Mouse (Mus musculus) C2C12 (cell line): ENCODE results near the gene Phf20. TPM values are rescaled to one million over a fixed set of nuclear protein-coding genes. Genes with fewer than 3 reads are reported as not detected.
A peak's percentile ranks its signal among the peaks of the same experiment; 100 is the strongest.

Experiments
- H3K27me3 ChIP-seq: one replicate; pipeline ENCODE4 v1.6.1; 2011; ENCODE audit not compliant: control insufficient read depth, insufficient read depth, insufficient read length
- H3K36me3 ChIP-seq: one replicate; pipeline ENCODE4 v1.6.1; 2011; ENCODE audit not compliant: control insufficient read depth, insufficient read depth
- H3K4me3 ChIP-seq: one replicate; pipeline ENCODE4 v1.5.1; 2011; ENCODE audit warnings: mild to moderate bottlenecking, control low read depth; ENCODE audit not compliant: poor library complexity, insufficient read depth, severe bottlenecking
- H3K79me2 ChIP-seq: one replicate; pipeline ENCODE4 v1.6.1; 2011; ENCODE audit not compliant: control insufficient read depth, insufficient read depth
- H3K79me3 ChIP-seq: one replicate; pipeline ENCODE4 v1.6.1; 2011; ENCODE audit warnings: low read depth, control low read depth
- H3ac ChIP-seq: one replicate; pipeline ENCODE3; 2011; ENCODE audit warnings: low read depth; ENCODE audit not compliant: control insufficient read depth, insufficient read length
- CEBPB ChIP-seq: IDR thresholded peaks from one replicate; pipeline ENCODE4 v1.6.1; 2011; ENCODE audit warnings: low read depth, mild to moderate bottlenecking, control low read depth, moderate library complexity
- CTCF ChIP-seq: IDR thresholded peaks from one replicate; pipeline ENCODE4 v1.5.1; 2011; ENCODE audit not compliant: control insufficient read depth, insufficient read depth, insufficient read length
- FOSL1 ChIP-seq: IDR thresholded peaks from one replicate; pipeline ENCODE4 v1.8.0; 2011; ENCODE audit warnings: mild to moderate bottlenecking, low read length; ENCODE audit not compliant: poor library complexity, insufficient read depth, severe bottlenecking
- MAX ChIP-seq: IDR thresholded peaks from one replicate; pipeline ENCODE4 v1.6.1; 2011; ENCODE audit warnings: mild to moderate bottlenecking, control low read depth
- MYOD1 ChIP-seq: IDR thresholded peaks from one replicate; pipeline ENCODE4 v1.6.1; 2011; ENCODE audit warnings: low read depth; ENCODE audit not compliant: control insufficient read depth, insufficient read length
- MYOG ChIP-seq: IDR thresholded peaks from one replicate; pipeline ENCODE4 v1.6.1; 2011; ENCODE audit not compliant: control insufficient read depth, insufficient read length; ENCODE audit errors: extremely low read depth
- USF1 ChIP-seq: IDR thresholded peaks from one replicate; pipeline ENCODE4 v1.6.1; 2011; ENCODE audit warnings: low read depth, mild to moderate bottlenecking, control low read depth, moderate library complexity
- polyA plus RNA-seq: library from polyadenylated mRNA; unstranded; fragments of >200 nt; fragmentation: generic; extraction: Trizol; gene quantifications from one replicate; pipeline ENCODE4 v1.2.1, GENCODE M21; 2012; ENCODE audit warnings: missing spikeins

The Phf20 gene
- polyA plus RNA-seq, 1 experiment, result 18.1 TPM

- Histone ChIP-seq H3K27me3 (no peaks in the 10 kb centered on the region), H3K79me2 (peaks cover 46% of the 10 kb centered on the region), H3K79me3 (peaks cover 19% of the 10 kb centered on the region), H3ac (no peak overlapping the region), H3K36me3 (peaks cover 44% of the 10 kb centered on the region), H3K4me3 (no peak overlapping the region)
- no peak for TF ChIP-seq CTCF
- TF ChIP-seq CEBPB, result no peak
- no peak for TF ChIP-seq FOSL1
- TF ChIP-seq MYOD1, result no peak
- TF ChIP-seq MYOG, result no peak
- no peak for TF ChIP-seq MAX
- TF ChIP-seq USF1, result no peak
Measured at GRCm38 (mm10) chr2:156267636-156268035, 71.4 kb downstream of the Phf20 start.

- H3K27me3 ChIP-seq, result no peaks in the 10 kb centered on the region
- no peak overlapping the region for H3K4me3 ChIP-seq
- peaks cover 54% of the 10 kb centered on the region for H3K36me3 ChIP-seq
- no peak for TF ChIP-seq MAX
- TF ChIP-seq USF1, result peak; percentile 5
- TF ChIP-seq CEBPB, result no peak
- TF ChIP-seq CTCF, result no peak
- no peak for TF ChIP-seq MYOG
- peak; percentile 71 for TF ChIP-seq FOSL1
- no peak for TF ChIP-seq MYOD1
- peaks cover 20% of the 10 kb centered on the region for H3K79me2 ChIP-seq
- no peak overlapping the region for H3ac ChIP-seq
- peaks cover 7% of the 10 kb centered on the region for H3K79me3 ChIP-seq
Measured at GRCm38 (mm10) chr2:156272553-156272952, 76.3 kb downstream of the Phf20 start.

GRCm38 (mm10) chr2:156278226-156279017, 82.2 kb downstream of the Phf20 start:
- TF ChIP-seq MAX, result peak; percentile 67
- TF ChIP-seq CTCF, result peak; percentile 39
- TF ChIP-seq CEBPB, result no peak
- peak; percentile 87 for TF ChIP-seq MYOD1
- no peak for TF ChIP-seq FOSL1
- Histone ChIP-seq H3K36me3 (peaks cover 49% of the 10 kb centered on the region), H3K79me2 (peaks cover 28% of the 10 kb centered on the region), H3K4me3 (no peak overlapping the region), H3ac (peak overlapping the region; percentile 34), H3K79me3 (peaks cover 2% of the 10 kb centered on the region), H3K27me3 (no peaks in the 10 kb centered on the region)

- H3K4me3 ChIP-seq, result no peak overlapping the region
- H3ac ChIP-seq, result no peak overlapping the region
- H3K27me3 ChIP-seq, result no peaks in the 10 kb centered on the region
- peaks cover 2% of the 10 kb centered on the region for H3K79me3 ChIP-seq
- H3K79me2 ChIP-seq, result peaks cover 26% of the 10 kb centered on the region
- peaks cover 59% of the 10 kb centered on the region for H3K36me3 ChIP-seq
- no peak for TF ChIP-seq USF1
- TF ChIP-seq CEBPB, result no peak
- no peak for TF ChIP-seq FOSL1
- no peak for TF ChIP-seq MAX
- no peak for TF ChIP-seq MYOG
- no peak for TF ChIP-seq MYOD1
- no peak for TF ChIP-seq CTCF
Measured at GRCm38 (mm10) chr2:156281227-156281626, 85.0 kb downstream of the Phf20 start.

GRCm38 (mm10) chr2:156285161-156285560, 88.9 kb downstream of the Phf20 start:
- H3K79me2 ChIP-seq, result peaks cover 14% of the 10 kb centered on the region
- H3K27me3 ChIP-seq, result no peaks in the 10 kb centered on the region
- no peak overlapping the region for H3K4me3 ChIP-seq
- no peak for TF ChIP-seq CEBPB
- TF ChIP-seq USF1, result no peak
- peaks cover 2% of the 10 kb centered on the region for H3K79me3 ChIP-seq
- H3K36me3 ChIP-seq, result peaks cover 63% of the 10 kb centered on the region
- no peak overlapping the region for H3ac ChIP-seq

- no peak overlapping the region for H3K4me3 ChIP-seq
- TF ChIP-seq FOSL1, result no peak
- no peak for TF ChIP-seq MYOD1
- no peak for TF ChIP-seq CTCF
- TF ChIP-seq MYOG, result no peak
- TF ChIP-seq MAX, result no peak
- no peak for TF ChIP-seq USF1
- TF ChIP-seq CEBPB, result no peak
- H3ac ChIP-seq, result no peak overlapping the region
- no peaks in the 10 kb centered on the region for H3K79me2 ChIP-seq
- H3K36me3 ChIP-seq, result peaks cover 73% of the 10 kb centered on the region
- H3K79me3 ChIP-seq, result no peaks in the 10 kb centered on the region
- H3K27me3 ChIP-seq, result no peaks in the 10 kb centered on the region
Measured at GRCm38 (mm10) chr2:156286733-156287132, 90.5 kb downstream of the Phf20 start.
